Mouse (Mus musculus) intestine, embryonic 16.5 days (tissue): Measurements from ENCODE around the gene Il33. TPM values are rescaled to one million over a fixed set of nuclear protein-coding genes. Genes with fewer than 3 reads are reported as not detected.

ENCODE experiments used
- ATAC-seq: fragments of 200-750 bp; cut with Nextera tagmentation; 2 replicates; pipeline ENCODE4 v1.8.0; 2017; ENCODE audit warnings: moderate TSS enrichment, moderate library complexity
- H3K27ac ChIP-seq: fragments of 300-500 bp; sonication (generic); 2 replicates; pipeline ENCODE4 v1.5.1; 2014; ENCODE audit warnings: mild to moderate bottlenecking, low read length
- H3K27me3 ChIP-seq: fragments of 300-500 bp; sonication (generic); replicated peaks from 2 replicates; pipeline ENCODE4 v1.6.1; 2014; ENCODE audit warnings: low read length, control low read depth, mixed read lengths; ENCODE audit not compliant: control insufficient read depth, insufficient read depth
- H3K36me3 ChIP-seq: fragments of 300-500 bp; sonication (generic); 2 replicates; pipeline ENCODE4 v1.6.1; 2014; ENCODE audit warnings: low read length, control low read depth; ENCODE audit not compliant: control insufficient read depth, insufficient read depth
- H3K4me1 ChIP-seq: fragments of 300-500 bp; sonication (generic); 2 replicates; pipeline ENCODE4 v1.6.1; 2014; ENCODE audit warnings: low read length, control low read depth, mixed read lengths; ENCODE audit not compliant: control insufficient read depth, insufficient read depth
- H3K4me2 ChIP-seq: fragments of 300-500 bp; sonication (generic); 2 replicates; pipeline ENCODE4 v1.6.1; 2014; ENCODE audit warnings: low read depth, low read length, control low read depth
- H3K4me3 ChIP-seq: fragments of 300-500 bp; sonication (generic); 2 replicates; pipeline ENCODE4 v1.5.1; 2014; ENCODE audit warnings: mild to moderate bottlenecking, low read length
- H3K9ac ChIP-seq: fragments of 300-500 bp; sonication (generic); 2 replicates; pipeline ENCODE4 v1.6.1; 2014; ENCODE audit warnings: low read depth, low read length
- H3K9me3 ChIP-seq: fragments of 300-500 bp; sonication (generic); 2 replicates; pipeline ENCODE4 v1.6.1; 2016; ENCODE audit warnings: low read length, control low read depth; ENCODE audit not compliant: control insufficient read depth
- WGBS: fragments of 180-500 bp; shearing (Covaris S2); extraction: QIAGEN DNeasy Blood & Tissue Kit; methylation state at CpG from one replicate; pipeline ENCODE4 v1.1.7; 2014; 5-methylcytosine and 5-hydroxymethylcytosine counted together
- polyA plus RNA-seq: library from polyadenylated mRNA; unstranded; fragments of >200 nt; fragmentation: Nextera tagmentation; extraction: Ambion mirVana; gene quantifications from 2 replicates; pipeline ENCODE4 v1.2.1, GENCODE M21; 2015

Il33 gene
- polyA plus RNA-seq, 1 experiment from 2014 or later = 17.4 TPM

GRCm38 (mm10) chr19:29963598-29964092, 38.7 kb downstream of the Il33 start:
- Histone ChIP-seq H3K4me2 (no peak overlapping the region), H3K9me3 (0 out of 2 replicates have a peak, but pooled peaks cover 4% of the 10 kb centered on the region), H3K9ac (no peak overlapping the region), H3K4me3 (no peak overlapping the region), H3K27me3 (no peaks in the 10 kb centered on the region), H3K27ac (no peak overlapping the region), H3K36me3 (no peaks in the 10 kb centered on the region), H3K4me1 (no peaks in the 10 kb centered on the region)
- 80% methylated on average over 2 of the region's 2 CpGs for WGBS
- ATAC-seq = no peak

GRCm38 (mm10) chr19:29967960-29968359, 43.0 kb downstream of the Il33 start:
- Histone ChIP-seq H3K27ac (no peak overlapping the region), H3K9me3 (0 out of 2 replicates have a peak, but pooled peaks cover 4% of the 10 kb centered on the region), H3K36me3 (no peaks in the 10 kb centered on the region), H3K4me2 (no peak overlapping the region), H3K9ac (no peak overlapping the region), H3K27me3 (no peaks in the 10 kb centered on the region), H3K4me3 (no peak overlapping the region), H3K4me1 (no peaks in the 10 kb centered on the region)
- no peak for ATAC-seq
- 71% methylated on average over 3 of the region's 3 CpGs for WGBS

DNA sequence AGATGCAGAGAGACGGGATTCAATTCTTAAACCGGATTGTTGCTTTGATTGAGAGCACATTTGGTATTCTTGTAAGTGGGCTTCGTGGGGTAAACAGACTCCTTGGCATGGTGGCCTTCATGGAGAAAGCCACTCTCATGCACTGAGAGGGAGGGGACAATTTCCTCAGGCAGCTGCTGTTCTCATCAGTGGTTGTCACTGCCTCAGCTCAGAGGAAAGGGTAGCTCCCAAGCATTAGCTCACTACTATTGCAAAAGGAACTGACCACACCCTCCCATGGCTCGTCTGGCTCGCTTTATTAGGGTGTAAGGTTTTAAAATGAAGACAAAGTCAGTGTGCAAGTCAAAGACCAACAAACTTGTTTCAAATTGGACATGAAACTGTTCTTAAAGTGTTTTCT, 48.5 kb downstream of the Il33 start:
- H3K9me3 ChIP-seq = no peaks in the 10 kb centered on the region
- ATAC-seq = no peak
- no peak overlapping the region for H3K27ac ChIP-seq
- H3K27me3 ChIP-seq = no peaks in the 10 kb centered on the region
- H3K4me3 ChIP-seq = no peak overlapping the region
- no peaks in the 10 kb centered on the region for H3K36me3 ChIP-seq
- 66% methylated on average over 5 of the region's 5 CpGs for WGBS
- H3K4me1 ChIP-seq = no peaks in the 10 kb centered on the region
- H3K9ac ChIP-seq = no peak overlapping the region
- no peak overlapping the region for H3K4me2 ChIP-seq

DNA sequence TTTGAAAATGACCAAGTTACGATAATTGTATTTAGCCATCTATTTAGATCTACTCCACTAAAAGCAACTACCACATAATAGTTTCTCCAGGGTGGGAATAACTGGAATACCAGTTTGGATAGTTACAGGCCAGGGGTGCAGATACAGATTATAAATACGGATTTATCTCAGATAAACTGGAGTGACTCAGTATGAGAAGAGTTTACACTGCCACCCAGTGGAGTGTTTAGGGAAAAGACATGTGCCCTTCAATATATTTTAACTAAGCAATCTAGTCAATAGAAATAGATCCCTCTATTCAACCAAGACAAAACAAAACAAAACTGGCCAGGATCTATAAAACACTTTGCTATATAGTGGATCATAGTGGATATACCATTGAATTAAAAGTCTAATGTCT, 53.9 kb downstream of the Il33 start:
- Histone ChIP-seq H3K36me3 (no peaks in the 10 kb centered on the region), H3K9ac (no peak overlapping the region), H3K27ac (no peak overlapping the region), H3K9me3 (no peaks in the 10 kb centered on the region), H3K27me3 (no peaks in the 10 kb centered on the region), H3K4me3 (no peak overlapping the region), H3K4me1 (no peaks in the 10 kb centered on the region), H3K4me2 (no peak overlapping the region)
- 51% methylated on average over 2 of the region's 2 CpGs for WGBS
- ATAC-seq = no peak

DNA sequence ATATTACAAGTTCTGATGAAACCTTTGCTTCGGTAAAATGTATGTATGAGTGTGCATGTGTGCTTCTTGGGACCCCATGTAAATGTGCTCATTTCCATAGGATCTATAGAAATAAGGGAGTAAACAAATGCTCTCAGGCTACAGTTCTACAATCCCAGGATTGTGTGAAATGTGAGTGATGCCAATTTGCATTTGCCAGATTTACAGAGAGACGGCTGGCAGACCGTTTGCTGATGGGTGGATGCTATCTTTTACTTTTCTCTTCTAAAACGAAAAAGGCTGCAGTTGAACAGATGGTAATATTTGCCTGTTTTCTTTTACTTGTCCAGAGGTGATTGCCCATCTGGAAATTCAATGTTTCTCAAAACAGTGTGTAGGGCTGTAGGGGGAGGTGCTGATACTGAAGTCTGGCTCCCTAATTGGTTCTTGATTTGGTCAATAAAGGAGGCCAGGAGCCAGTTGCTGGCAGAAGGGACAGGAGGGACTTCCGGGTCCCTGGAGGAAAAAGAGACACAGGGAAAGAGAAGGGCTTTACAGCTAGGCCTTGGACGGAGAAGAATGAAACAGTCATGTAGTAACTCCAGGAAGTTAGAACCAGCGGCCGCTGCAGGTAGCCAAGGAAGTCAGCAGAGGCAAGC, 54.7 kb downstream of the Il33 start:
- Histone ChIP-seq H3K9me3 (no peaks in the 10 kb centered on the region), H3K4me2 (no peak overlapping the region), H3K9ac (no peak overlapping the region), H3K27ac (no peak overlapping the region), H3K36me3 (no peaks in the 10 kb centered on the region), H3K4me3 (no peak overlapping the region), H3K27me3 (no peaks in the 10 kb centered on the region), H3K4me1 (no peaks in the 10 kb centered on the region)
- WGBS = 78% methylated on average over 8 of the region's 8 CpGs
- no peak for ATAC-seq

- Histone ChIP-seq H3K36me3 (no peaks in the 10 kb centered on the region), H3K27ac (no peak overlapping the region), H3K9ac (no peak overlapping the region), H3K4me1 (no peaks in the 10 kb centered on the region), H3K4me2 (no peak overlapping the region), H3K9me3 (no peaks in the 10 kb centered on the region), H3K4me3 (no peak overlapping the region), H3K27me3 (no peaks in the 10 kb centered on the region)
- 80% methylated on average over 16 of the region's 16 CpGs for WGBS
- ATAC-seq = no peak
These were observed 59.5 kb downstream of the Il33 start for GRCm38 (mm10) chr19:29984208-29985005.

DNA sequence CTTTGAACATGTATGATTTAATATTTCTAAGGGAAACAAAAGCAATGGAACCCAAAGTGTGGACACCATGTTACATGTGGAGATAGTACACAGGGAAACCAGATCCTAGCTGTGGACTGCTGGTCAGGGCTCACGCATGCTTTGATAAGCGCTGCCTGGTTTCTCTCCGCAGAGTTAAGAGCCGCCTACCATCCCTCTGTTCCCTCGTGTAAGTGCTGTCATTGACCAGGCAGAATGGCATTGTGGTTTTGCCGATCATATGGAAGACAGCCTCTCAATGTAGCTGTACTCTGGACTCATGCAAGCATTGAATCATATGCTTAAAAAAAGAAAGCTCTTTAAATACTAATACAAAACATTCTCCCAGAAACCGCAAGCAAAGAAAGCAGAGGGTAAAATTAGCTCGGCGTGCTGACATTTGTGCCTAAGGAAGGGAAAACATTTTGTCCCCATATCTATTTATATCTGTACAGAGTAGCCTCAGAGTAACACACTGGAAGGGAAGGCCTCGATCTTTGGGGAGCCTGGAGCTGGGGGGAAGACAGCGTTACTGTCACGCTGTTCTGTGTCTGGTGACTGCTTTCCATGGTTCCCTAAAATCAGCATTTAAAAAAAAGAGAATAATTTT, 61.7 kb downstream of the Il33 start:
- WGBS = 83% methylated on average over 12 of the region's 12 CpGs
- Histone ChIP-seq H3K9ac (no peak overlapping the region), H3K4me3 (no peak overlapping the region), H3K4me2 (no peak overlapping the region), H3K27me3 (no peaks in the 10 kb centered on the region), H3K4me1 (no peaks in the 10 kb centered on the region), H3K9me3 (no peaks in the 10 kb centered on the region), H3K36me3 (no peaks in the 10 kb centered on the region), H3K27ac (no peak overlapping the region)
- ATAC-seq = no peak

DNA sequence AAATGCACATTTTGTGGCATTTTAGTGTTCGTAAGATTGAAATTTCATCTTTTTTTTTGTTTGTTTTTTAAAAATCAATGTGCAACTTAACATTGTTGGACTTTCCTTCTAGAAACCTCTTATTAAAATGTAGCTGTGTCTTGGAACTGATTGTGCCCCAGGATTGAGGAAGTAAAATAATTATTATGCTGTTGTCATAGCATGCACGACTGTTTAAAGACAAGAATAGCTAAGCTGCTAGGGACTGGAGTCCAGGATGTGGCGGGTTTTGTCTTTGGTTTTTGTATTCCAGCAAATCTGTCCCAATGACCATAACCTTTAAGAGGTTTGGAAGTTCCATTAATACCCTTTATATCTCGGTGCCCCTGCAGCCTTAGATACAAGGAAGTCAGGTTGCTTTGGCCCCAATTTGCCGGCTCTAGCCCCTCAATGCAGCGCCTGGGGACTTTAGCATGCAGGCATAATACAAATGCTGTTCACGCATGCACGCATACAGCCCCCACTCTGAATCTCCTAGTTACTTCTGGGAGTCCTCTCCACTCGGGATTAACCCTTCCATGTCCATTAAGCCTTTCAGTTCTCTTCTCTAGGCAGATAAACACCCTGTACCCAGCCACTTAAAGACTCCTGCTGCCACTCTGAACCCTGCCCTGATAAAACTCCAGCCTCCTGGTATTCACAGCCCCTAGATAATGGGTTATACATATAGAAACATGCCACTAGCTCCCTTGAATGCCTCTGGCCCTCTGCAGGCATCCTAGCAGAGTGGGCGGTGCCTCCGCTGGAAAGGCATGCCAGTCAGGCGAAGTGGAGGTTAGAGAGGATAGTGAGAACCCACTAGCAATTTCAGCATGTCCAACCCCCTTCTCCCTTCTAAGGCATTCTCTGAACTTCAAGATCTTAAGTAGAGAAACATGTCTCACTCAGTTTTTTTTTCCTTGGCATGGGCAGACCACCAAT, 75.8 kb downstream of the Il33 start:
- H3K9ac ChIP-seq = no peak overlapping the region
- no peak overlapping the region for H3K4me2 ChIP-seq
- H3K4me3 ChIP-seq = no peak overlapping the region
- no peak overlapping the region for H3K27ac ChIP-seq
- 64% methylated on average over 12 of the region's 12 CpGs for WGBS
- no peaks in the 10 kb centered on the region for H3K36me3 ChIP-seq
- no peaks in the 10 kb centered on the region for H3K4me1 ChIP-seq
- H3K9me3 ChIP-seq = no peaks in the 10 kb centered on the region
- H3K27me3 ChIP-seq = no peaks in the 10 kb centered on the region
- no peak for ATAC-seq

- Histone ChIP-seq H3K9me3 (no peaks in the 10 kb centered on the region), H3K4me1 (no peaks in the 10 kb centered on the region), H3K36me3 (no peaks in the 10 kb centered on the region), H3K4me2 (no peak overlapping the region), H3K27ac (no peak overlapping the region), H3K27me3 (no peaks in the 10 kb centered on the region), H3K4me3 (no peak overlapping the region), H3K9ac (no peak overlapping the region)
- no peak for ATAC-seq
- 66% methylated on average over 6 of the region's 6 CpGs for WGBS
These were observed 76.6 kb downstream of the Il33 start for GRCm38 (mm10) chr19:30001550-30001949.
